Mouse (Mus musculus): ENCODE data around the gene Alox5. TPM values are rescaled to one million over a fixed set of nuclear protein-coding genes. Genes with fewer than 3 reads are reported as not detected.
"Not testable (repeated sequence)": the region's sequence is repeated elsewhere in the genome, so short reads cannot be mapped to it uniquely, and the experiment has no call there.

The Alox5 gene
- total RNA-seq (2021) = 1 to 10 TPM; 1.6 to 3.0 TPM
- long read RNA-seq, experiment 1, partial matches to known transcripts = 0 of 2 reads
- long read RNA-seq, experiment 1, other reads (novel, unspliced or antisense) = 0 of 2 reads
- long read RNA-seq, experiment 2, partial matches to known transcripts = 0 of 1 reads
- long read RNA-seq, experiment 2, other reads (novel, unspliced or antisense) = 0 of 1 reads

DNA sequence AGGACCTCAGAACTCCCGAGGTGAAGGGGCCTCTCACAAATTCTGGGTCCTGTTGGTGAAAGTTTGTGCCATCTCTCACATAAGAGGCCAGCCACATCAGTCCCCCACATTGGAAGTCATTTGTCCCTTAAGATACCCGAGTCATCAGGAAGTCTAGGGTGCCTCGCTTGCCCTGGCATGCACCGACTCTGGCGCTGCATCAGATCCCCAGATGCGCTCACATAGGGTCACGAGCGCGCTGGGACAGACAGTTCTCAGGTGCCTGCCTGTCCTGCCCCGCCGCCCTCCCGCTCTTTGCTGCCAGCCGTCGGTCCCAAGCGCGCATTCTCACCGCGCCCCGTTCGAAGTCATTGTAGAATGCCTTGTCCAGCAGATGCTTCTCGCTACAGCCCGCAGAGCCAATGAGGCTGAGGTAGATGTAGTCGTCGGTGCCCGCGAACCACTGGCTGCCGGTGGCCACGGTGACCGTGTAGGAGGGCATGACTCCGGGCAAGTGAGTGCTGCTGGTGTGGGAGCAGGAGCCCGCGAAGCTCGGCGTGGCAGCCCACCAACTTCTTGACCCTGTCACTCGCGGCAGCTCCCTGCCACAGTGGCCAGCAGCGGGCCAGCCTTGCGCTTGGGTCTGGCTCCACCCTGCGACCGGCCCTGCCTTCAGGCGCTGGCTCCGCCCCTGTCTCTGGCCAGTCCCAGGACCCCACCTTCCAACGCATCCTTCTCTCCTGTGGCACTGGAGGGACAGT, at the start of gene Alox5:
Alox5 (minus strand) TSS at position 635 of the 740 bp plus-strand sequence.
- DNase-seq (ENCODE audit: low spot score in 2 of 2) = peak; percentile 7 to 30

DNA sequence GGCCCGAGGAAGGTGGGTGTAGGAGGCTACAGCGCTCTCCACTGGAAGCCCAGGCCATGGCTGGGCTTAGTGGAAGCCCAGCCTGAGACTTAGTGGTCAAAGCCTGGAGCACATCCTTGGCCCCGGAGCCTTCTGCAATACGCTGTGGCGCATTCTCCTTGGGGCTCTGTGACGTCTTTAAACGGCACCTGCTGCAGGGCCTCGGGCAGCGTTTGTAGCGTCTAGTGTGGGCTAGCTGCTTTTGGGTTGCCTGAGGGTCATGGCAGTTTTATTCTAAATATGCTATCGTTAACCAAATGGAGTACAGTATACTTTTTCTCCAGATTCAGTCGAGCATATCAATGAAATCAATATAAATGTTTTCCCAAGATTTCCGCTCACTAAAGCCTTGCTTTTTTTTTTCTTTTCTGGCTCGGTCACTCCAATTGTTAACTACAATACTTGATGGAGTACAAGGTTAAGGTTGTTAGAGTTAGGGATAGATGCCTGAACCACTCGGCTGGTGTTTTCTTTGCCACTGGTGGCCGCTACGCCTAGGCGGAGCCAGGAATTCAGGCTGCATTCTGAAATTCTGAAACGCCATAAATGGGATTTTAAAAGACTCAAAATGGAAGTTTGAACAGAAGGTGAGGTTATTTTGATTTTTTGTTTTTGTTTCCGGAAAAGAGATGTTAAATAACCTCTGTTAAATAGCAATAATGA, 45.5 kb upstream of the Alox5 start, which contains the start of gene Olfr212:
Olfr212 (plus strand) TSS at position 215 of the 702 bp plus-strand sequence.
- DNase-seq (ENCODE audit: low spot score in 2 of 2) = not testable (repeated sequence)

DNA sequence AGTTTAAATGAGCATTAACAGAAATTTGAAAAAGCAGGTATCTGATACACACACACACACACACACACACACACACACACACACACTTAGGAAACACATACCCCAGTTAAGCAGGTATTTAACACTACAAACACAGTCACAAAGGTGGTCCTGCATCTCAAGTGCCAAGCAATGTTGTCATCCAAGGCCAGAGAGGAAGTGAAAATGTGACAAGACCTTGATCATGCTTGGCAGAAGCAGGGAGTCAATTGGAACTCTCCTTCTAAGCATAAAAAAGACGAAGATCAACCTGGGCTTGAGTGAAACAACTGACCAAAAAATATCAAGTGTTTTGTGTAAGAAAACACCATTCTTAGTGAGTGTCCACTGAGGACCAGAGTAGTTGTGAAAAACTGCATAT, 35.0 kb upstream of the Alox5 start:
- DNase-seq (ENCODE audit: low spot score in 2 of 2) = no peak

DNA sequence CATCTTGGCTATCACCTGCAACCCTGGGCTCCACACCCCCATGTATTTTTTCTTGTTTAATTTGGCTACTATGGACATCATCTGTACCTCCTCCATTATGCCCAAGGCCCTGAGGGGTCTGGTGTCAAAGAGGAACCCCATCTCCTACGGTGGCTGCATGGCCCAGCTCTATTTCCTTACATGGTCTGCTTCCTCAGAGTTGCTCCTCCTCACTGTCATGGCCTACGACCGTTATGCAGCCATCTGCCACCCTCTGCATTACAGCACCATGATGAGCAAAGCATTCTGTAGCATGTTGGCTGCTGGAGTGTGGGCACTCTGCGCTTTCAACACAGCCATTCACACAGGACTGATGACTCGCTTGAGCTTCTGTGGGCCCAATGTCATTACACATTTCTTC, 32.8 kb upstream of the Alox5 start:
- DNase-seq (ENCODE audit: low spot score in 2 of 2) = no peak

DNA sequence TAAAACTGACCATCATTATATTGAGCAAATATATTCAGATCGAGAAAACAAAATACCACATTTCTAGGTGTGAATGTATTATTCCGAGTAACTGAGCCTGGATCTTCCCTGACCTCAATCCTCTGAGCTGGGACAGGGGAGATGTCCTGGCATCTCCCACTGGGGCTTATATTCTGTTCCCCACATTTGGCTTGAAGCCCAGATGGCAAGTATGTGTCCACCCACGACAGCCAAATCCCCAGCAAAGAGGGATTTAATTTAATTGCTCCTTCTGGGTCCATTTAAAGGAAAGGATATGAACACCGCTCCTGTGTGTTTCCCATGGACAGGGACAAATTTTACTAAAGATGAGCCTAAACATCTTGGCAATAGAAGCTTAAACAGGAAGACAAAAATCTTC, 27.8 kb upstream of the Alox5 start, which contains the start of gene Olfr211:
Olfr211 (plus strand) TSS at position 301 of the 400 bp plus-strand sequence.
- DNase-seq (ENCODE audit: low spot score in 2 of 2) = no peak

DNA sequence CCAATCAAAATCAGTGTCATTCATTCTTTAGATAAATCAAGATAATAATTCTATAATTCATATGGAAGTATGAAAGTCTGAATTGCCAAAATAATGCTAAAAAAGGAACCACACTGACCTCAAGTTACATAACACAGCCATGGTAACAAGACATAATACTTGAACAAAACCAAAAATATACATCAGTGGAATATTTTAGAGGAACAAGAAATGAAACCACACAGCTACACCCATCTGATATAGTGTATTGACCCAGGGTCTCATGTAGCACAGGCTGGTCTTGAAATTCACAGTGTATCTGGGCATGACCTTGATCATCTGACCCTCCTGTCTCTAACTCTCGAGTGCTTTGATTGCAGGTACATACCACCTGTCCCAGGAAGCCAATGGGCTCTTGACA, 25.9 kb upstream of the Alox5 start:
- DNase-seq (ENCODE audit: low spot score in 2 of 2) = no peak

DNA sequence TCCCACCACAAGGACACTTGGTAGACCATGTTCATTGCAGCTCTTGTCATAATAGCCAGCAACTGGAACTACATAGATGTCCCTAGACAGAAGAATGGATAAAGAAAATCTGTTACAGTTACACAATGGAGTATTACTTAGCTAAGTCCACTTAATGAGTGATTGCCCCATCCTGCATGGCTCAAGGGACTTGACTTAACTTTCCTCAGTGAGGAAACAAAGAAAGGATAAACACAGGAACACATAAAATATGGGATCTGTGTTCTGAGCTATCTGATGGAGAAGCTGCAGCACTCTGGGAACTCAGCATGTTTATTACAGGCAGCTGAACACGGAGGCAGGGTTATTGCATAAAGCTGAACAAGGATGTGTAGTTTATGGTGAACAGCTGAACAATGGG, 24.1 kb upstream of the Alox5 start:
- DNase-seq (ENCODE audit: low spot score in 2 of 2) = no peak

DNA sequence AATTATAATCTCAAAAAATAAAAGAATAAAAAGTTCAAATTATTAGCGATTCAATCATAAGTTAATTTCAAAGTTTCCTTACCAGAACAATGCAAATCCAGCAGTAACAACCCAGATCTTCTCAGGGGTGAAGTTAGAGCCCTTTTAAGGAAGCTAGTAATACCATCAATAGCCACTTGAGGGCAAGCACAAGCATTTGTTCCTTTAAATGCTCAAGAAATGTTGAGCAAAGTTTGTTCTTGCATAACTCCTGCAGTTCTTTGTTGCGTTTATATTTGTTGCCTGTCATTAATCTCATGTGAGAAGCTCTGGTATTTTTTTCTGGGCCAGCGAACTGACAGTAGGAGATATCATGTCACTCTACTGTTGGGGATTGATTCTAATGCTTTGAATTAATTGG, 7.1 kb upstream of the Alox5 start:
- DNase-seq (ENCODE audit: low spot score in 2 of 2) = no peak

DNA sequence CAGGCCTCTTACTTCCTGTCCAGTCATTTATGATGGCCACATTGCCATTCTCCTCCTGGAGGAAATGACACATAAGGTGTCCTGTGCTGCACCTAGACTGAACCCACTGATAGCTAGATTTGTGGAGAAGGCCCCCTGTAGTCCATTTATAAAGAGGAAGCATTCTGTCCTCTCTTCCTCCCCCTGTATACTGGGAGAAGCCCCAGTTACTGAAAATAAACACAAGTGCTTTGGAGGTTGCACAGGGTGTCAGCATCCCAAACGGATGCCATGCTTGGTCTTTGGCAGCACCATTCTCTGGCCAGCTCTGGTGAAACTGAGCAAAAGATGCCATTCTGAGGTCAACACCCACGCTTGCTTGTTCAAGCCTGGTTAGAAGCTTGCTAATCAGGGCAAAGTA, 1.7 kb downstream of the Alox5 start:
- no peak for DNase-seq (ENCODE audit: low spot score in 2 of 2)

DNA sequence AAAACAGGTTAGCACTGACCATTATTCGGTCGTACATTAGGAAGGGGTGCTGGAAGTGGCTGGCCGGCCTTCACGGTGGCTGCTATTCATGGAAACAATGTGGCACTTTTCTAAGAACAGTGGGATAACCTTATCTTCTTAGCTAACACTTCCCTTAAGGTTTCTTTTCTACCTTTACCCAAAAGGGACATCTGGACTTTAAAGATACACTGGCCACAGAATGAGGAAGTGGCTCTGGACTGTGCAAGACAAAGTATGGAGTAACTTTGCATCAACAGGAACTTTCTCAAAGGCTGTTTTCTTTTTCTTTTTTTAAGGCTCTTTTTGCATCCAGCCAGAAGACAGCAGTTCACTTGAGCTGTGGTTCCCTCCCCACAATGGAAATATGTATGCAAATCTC, 2.2 kb downstream of the Alox5 start:
- DNase-seq (ENCODE audit: low spot score in 2 of 2) = no peak

DNA sequence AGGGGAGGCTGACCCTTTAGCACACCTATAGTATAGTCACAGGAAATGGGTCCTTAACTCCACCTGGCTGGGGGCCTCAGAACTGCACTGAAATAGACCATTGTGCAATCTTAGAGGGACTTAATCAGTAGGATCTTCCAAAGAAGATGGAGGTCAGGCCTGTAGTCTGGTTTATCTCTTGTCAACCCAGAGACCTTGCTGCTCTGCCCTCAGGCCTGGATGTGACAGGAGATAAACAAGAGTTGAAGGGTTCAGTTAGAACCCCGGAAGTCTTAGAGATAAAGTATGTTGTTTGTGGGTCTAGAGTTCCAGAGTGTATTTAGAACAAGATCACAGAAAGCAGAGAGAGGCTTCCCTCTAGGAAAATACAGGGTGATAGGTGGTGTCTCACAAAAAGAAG, 4.5 kb downstream of the Alox5 start:
- DNase-seq (ENCODE audit: low spot score in 2 of 2) = no peak

DNA sequence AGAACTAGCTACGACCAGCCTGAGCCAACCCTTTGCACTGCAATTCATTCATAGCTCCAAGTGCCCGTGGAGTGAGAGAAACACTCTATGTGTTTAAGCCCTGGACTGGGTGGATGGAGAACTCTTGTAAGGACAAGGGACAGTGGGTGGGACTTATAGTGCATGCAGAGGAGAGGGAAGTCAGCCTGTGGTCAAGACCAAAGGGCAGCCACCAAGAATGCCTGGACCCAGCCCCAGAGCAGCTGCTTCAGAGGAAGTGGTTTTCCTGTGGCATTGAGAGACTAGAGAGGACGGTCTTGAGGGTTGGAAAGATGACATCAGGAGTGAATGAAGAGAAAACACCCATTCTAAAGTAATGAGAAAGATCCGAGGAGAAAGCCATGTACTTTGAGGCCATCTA, 5.2 kb downstream of the Alox5 start:
- no peak for DNase-seq (ENCODE audit: low spot score in 2 of 2)

DNA sequence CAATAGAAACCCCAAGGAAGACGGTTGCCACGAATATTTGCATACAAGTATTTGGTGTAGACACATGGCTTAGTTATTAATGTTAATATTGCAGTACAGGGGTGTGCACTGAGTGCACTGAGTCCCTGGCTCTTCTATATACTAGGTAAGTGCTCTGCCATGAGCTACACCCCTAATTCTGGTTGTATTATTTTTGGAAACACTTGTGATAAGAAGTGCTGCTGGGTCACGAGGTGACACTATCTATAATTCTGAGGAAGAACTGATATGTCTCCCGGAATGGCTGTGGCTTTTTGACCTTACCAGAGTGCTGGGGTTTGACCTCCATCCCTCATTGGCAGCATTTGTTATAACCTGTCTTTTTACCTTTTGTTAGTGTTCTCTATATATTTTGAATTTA, 20.1 kb downstream of the Alox5 start:
- no peak for DNase-seq (ENCODE audit: low spot score in 2 of 2)

DNA sequence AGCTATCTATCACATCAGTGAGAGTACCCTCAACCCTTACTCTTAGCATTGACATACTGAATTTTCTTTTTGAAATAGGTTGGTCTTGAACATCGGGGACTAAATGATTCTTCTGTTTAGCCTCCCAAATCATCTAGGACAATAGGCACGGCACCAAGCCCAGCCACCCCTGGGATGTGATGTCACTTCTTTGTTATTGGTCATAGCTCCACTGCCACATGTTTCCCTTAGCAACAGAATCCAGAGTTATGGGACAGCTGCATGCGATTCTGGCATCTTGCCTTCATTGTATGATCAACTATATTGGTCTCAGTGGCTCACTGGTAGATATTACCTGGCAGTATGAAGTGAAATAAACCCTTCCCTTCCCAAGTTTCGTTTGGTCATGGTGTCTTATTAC, 20.5 kb downstream of the Alox5 start:
- DNase-seq (ENCODE audit: low spot score in 2 of 2) = no peak

DNA sequence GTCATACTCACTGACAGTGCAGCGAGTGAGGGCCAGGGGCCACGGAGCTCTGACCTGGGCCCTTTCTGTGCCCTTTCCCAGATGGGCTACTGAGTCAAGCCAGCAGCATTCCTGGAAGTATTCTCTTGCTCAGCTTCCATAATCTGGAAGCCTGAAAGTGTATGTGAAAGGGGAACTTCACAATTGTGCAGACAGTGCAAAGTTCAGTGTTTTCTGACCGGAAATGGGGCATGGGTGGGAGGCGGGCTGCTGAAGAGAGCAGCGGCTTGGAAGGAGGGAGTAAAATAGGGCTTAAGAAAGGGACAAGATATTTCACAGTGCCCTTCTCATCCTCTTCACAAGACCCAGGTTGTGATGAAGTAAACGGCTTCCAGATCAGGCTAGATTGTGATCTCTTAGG, 21.4 kb downstream of the Alox5 start:
- no peak for DNase-seq (ENCODE audit: low spot score in 2 of 2)

DNA sequence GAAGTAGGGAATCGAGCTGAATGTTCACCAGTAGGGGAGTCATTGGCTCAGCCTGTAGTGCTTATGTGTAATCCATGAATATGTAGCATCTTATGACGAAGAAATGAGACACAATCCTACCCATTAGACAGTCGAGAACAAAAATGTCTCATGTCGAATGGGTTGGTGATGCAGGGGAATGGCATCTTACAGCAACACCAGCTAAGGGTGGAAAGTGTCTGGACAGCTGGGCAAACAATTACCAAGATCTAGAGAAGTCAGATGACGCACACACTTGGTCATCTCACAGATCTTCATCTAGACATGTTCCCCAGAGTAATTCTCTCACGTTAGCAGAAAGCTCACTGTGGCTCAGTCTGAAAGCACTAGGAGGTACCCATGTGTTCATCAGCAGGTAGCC, 22.1 kb downstream of the Alox5 start:
- DNase-seq (ENCODE audit: low spot score in 2 of 2) = no peak

DNA sequence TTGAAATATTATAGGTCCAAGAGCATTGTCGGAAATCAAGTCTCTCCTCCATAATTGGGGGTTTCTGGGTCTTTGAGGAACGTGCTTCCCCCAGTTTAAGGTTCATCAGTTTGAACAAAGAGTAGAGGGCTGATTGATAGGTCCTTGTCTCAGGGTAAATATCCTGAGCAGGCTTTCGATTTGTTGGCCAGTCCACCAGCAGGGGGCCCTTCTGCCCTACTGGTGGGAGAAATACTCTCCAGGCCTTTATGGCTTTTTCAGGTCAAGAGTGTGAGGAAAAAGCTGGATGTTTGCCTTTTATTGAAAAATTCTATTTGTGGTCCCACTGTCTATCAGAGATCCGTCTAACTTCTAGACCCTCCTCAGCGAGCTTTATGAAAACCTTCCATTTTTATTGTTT, 32.7 kb downstream of the Alox5 start:
- no peak for DNase-seq (ENCODE audit: low spot score in 2 of 2)

DNA sequence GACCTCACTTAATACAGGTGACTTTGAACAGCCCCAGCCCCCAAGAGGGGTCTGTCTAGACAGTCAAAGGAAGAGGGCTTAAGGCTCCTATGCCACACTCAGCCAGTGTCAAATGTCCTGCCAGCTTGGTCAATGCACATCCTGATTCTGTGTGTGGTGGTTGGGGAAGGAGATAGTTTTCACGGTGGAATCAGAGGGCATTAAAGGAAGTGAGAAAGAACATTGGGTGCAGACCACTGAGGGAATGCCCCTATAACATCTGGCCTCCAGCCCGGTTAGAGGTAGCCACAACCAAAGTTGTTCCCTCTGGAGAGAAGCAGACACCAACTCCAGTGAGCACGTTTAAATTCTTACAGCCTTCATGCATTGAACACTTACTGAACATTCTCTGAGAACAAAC, 33.4 kb downstream of the Alox5 start:
- DNase-seq (ENCODE audit: low spot score in 2 of 2) = no peak

DNA sequence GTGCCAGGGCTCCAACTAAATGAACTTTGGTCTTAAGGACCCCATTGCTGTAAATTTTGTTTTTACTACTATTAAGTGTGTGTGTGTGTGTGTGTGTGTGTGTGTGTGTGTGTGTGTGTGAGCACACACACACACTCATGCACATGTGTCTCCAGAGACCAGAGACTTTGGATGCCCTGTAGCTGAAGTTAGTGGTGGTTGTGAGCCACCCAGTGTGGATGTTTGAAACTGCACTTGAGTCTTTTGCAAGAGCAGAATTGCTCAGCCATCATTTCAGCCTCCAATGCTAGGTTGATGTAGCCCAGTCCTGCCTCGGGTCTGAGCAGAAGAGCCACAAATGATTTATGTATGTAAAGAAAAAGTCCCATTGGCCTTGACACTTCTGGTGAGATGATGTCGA, 37.3 kb downstream of the Alox5 start:
- no peak for DNase-seq (ENCODE audit: low spot score in 2 of 2)

DNA sequence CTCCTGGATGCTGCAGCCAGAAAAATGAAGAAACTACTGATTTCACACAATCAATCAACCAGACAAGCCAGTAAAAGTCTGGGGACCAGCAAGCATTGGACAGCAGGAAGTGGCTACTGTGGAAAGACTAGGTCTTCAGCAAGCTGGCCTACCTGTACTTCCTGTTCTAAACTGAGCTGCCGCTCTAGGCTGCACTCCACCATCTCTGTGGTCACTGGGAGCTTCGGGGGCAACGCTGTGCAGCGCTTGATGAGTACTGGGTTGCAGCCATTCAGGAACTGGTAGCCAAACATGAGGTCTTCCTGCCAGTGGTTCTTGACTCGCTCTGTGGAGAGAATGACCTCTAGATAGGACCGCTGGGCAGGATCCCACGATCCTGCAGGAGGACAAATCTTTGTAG, 38.0 kb downstream of the Alox5 start:
- no peak for DNase-seq (ENCODE audit: low spot score in 2 of 2)

DNA sequence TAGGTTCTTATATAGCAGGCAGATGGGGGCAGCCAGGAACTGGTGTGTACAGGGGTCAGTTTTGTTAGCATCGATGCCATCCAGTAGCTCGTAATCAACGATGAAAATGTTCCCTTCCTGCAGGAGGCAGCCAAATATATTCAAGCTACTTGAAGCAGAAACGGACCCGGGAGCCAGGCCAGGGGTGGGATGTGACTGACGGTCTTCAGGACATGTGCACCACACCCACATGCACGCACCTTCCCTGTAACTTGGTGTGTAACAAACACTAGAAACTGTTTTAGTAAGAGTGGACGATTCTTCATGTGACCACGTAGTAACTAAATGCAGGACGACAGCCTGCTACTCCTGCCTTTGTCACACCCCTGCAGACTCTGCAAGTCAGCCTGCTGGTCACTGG, 40.7 kb downstream of the Alox5 start:
- no peak for DNase-seq (ENCODE audit: low spot score in 2 of 2)

DNA sequence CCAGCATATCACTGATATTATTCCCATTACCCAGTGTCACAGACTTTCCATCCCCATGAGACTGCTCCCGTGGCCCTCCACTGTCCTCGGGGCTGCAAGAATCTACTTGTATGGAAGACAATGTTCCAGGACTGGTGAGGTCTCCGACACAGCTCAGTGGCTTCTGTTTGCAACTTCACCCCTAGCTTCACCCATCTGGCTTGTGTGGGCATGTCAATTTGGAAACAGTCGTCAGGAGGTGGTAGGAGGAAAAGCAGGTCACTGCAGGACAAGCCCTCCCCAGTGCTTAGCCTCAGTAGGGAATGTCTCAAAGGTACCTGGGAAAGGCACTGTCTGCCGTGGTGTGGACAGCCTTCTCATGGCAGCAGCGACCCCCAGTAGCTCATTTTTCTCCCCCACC, 41.3 kb downstream of the Alox5 start:
- no peak for DNase-seq (ENCODE audit: low spot score in 2 of 2)
